Comparison of ENCODE assay signal across 19 mouse cellular contexts in the genomic region with DNA sequence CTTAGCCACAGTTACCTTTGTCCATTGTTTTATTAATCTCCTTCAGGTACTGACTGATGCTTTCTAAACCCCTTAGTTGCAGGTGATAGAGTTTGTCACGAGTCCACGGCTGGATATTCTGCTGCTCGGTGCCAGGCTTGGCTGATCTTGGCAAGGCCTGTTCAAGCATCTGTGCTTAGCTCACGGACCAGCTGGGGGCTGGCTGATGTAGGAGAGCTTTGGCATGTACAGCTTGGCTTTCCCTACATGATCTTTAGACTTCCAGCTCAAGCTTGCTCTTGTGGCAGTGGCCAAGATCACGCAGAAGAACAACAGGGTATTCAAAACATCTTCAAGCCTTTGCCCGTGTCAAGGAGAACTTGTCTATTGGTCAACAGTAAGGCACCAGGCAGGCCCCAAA. TPM values are rescaled to one million over a fixed set of nuclear protein-coding genes. Genes with fewer than 3 reads are reported as not detected.
DNase-seq lines count a peak whose midpoint lies in the region; ATAC-seq lines count a peak whose summit lies in the region.
"Had no signal": no experiment of that assay in that cellular context is flagged by ENCODE, and none has a peak within 500 bp of the region (broad histone marks: within the 10 kb centered on the region; RNA-seq: fewer than 3 reads in every experiment).

No protein-coding gene starts in this region.

- no peaks in the 10 kb centered on the region for H3K36me3 ChIP-seq in forebrain, embryonic 14.5 days (ENCODE audit: control insufficient read depth, insufficient read depth, low read length)
- no peaks in the 10 kb centered on the region for H3K36me3 ChIP-seq in forebrain, embryonic 12.5 days (replicated peaks)
- H3K36me3 ChIP-seq in neural tube, embryonic 15.5 days: no peaks in the 10 kb centered on the region
- H3K36me3 ChIP-seq: hindbrain, embryonic 10.5 days; limb, embryonic 12.5 days; midbrain, embryonic 15.5 days had no signal

- H3K9ac ChIP-seq in forebrain, embryonic 14.5 days (ENCODE audit: low read length): no peak overlapping the region
- H3K9ac ChIP-seq in forebrain, embryonic 12.5 days: no peak overlapping the region
- H3K9ac ChIP-seq in neural tube, embryonic 15.5 days (replicated peaks): no peak overlapping the region
- H3K9ac ChIP-seq: limb, embryonic 12.5 days; midbrain, embryonic 15.5 days had no signal

- DNase-seq in forebrain, embryonic 14.5 days (ENCODE audit: low spot score): peak; percentile 69
- no peak for DNase-seq in neural tube, embryonic 10.5 days (ENCODE audit: extremely low spot score, low spot score)
- peak; percentile 35 to 46 for DNase-seq in cerebellum, postnatal 25 days
- peak; percentile 69 for DNase-seq in layer of hippocampus, postnatal 14 days (ENCODE audit: low spot score in 2 of 2)
- DNase-seq in embryo, embryonic 11 days: no peak
- DNase-seq in Muller cell, postnatal 12 days (ENCODE audit: inconsistent ontology term): no peak
- DNase-seq: adrenal gland, postnatal 10 days; kidney, adult 2 months; lung, postnatal 4 days; retina, postnatal 1 day; thymus, adult 18-20 months had no signal

- H3K27ac ChIP-seq in forebrain, embryonic 14.5 days (ENCODE audit: low read depth, low read length): peak overlapping the region; percentile 21; the same call in 1 of the 2 replicates
- H3K27ac ChIP-seq in forebrain, embryonic 12.5 days: no peak overlapping the region
- 0 out of 2 replicates have a peak overlapping the region, but pooled peaks have one; percentile 4 for H3K27ac ChIP-seq in neural tube, embryonic 15.5 days (replicated peaks)
- H3K27ac ChIP-seq: hindbrain, embryonic 10.5 days; limb, embryonic 12.5 days; midbrain, embryonic 15.5 days had no signal

- WGBS in forebrain, embryonic 14.5 days: 63% methylated on average over 6 of the region's 6 CpGs
- 90% methylated on average over 6 of the region's 6 CpGs for WGBS in forebrain, embryonic 12.5 days
- 84% methylated on average over 6 of the region's 6 CpGs for WGBS in neural tube, embryonic 15.5 days

- H3K9me3 ChIP-seq in forebrain, embryonic 14.5 days (replicated peaks; ENCODE audit: control insufficient read depth, low read length): no peaks in the 10 kb centered on the region
- H3K9me3 ChIP-seq in forebrain, embryonic 12.5 days: no peaks in the 10 kb centered on the region
- no peaks in the 10 kb centered on the region for H3K9me3 ChIP-seq in neural tube, embryonic 15.5 days (replicated peaks)
- H3K9me3 ChIP-seq: hindbrain, embryonic 10.5 days; limb, embryonic 12.5 days; midbrain, embryonic 15.5 days had no signal

- ATAC-seq in forebrain, embryonic 14.5 days: peak; percentile 62; the same call in 1 of the 2 replicates
- ATAC-seq in forebrain, embryonic 12.5 days (ENCODE audit: low FRiP score): no peak
- no peak for ATAC-seq in neural tube, embryonic 15.5 days (ENCODE audit: low FRiP score)
- ATAC-seq: midbrain, embryonic 15.5 days had no signal

- no peaks in the 10 kb centered on the region for H3K27me3 ChIP-seq in forebrain, embryonic 14.5 days (replicated peaks; ENCODE audit: control insufficient read depth, insufficient read depth, low read length)
- no peaks in the 10 kb centered on the region for H3K27me3 ChIP-seq in forebrain, embryonic 12.5 days
- H3K27me3 ChIP-seq in neural tube, embryonic 15.5 days (replicated peaks): no peaks in the 10 kb centered on the region
- H3K27me3 ChIP-seq: limb, embryonic 12.5 days; midbrain, embryonic 15.5 days had no signal

- H3K4me1 ChIP-seq in forebrain, embryonic 14.5 days (ENCODE audit: control insufficient read depth, insufficient read depth, low read length): no peaks in the 10 kb centered on the region
- H3K4me1 ChIP-seq in forebrain, embryonic 12.5 days: no peaks in the 10 kb centered on the region
- no peaks in the 10 kb centered on the region for H3K4me1 ChIP-seq in neural tube, embryonic 15.5 days
- H3K4me1 ChIP-seq: hindbrain, embryonic 10.5 days; limb, embryonic 12.5 days; midbrain, embryonic 15.5 days had no signal

- no peak overlapping the region for H3K4me3 ChIP-seq in forebrain, embryonic 14.5 days (ENCODE audit: low read depth, low read length)
- no peak overlapping the region for H3K4me3 ChIP-seq in forebrain, embryonic 12.5 days (replicated peaks)
- H3K4me3 ChIP-seq in neural tube, embryonic 15.5 days (replicated peaks): no peak overlapping the region
- H3K4me3 ChIP-seq: hindbrain, embryonic 10.5 days; limb, embryonic 12.5 days; midbrain, embryonic 15.5 days had no signal

- H3K4me2 ChIP-seq in forebrain, embryonic 14.5 days (ENCODE audit: low read length): no peak overlapping the region
- no peak overlapping the region for H3K4me2 ChIP-seq in forebrain, embryonic 12.5 days
- no peak overlapping the region for H3K4me2 ChIP-seq in neural tube, embryonic 15.5 days
- H3K4me2 ChIP-seq: limb, embryonic 12.5 days; midbrain, embryonic 15.5 days had no signal

RNA-seq across cellular contexts. Expression of a gene that starts 49.9 kb away (rescaled TPM):
- 0.99 and 2.0 TPM in 2 replicates for polyA plus RNA-seq in forebrain, embryonic 14.5 days (2014; fragmentation: Nextera tagmentation; extraction: Ambion mirVana)
- polyA plus RNA-seq in forebrain, embryonic 12.5 days (2016; fragmentation: Nextera tagmentation; extraction: Ambion mirVana): 0.42 TPM in 1 of 2 replicates, not detected in the other
- 8.9 and 11.3 TPM in 2 replicates for polyA plus RNA-seq in neural tube, embryonic 15.5 days (2015; fragmentation: Nextera tagmentation; extraction: Ambion mirVana)
- total RNA-seq in layer of hippocampus, postnatal 14 days (2021): under 1 TPM; 0.29 to 0.99 TPM
- total RNA-seq: ES-E14; granulocyte monocyte progenitor cell, adult 5-6 weeks had no signal
- polyA plus RNA-seq: C2C12; hindbrain, embryonic 10.5 days; midbrain, embryonic 15.5 days had no signal

Comparison
In these comparisons a context has a peak if more than half of its experiments do, and no peak if none do; other contexts are left out.
1. DNase-seq: peak in forebrain, embryonic 14.5 days (single experiment), cerebellum, postnatal 25 days (2 of 2) and layer of hippocampus, postnatal 14 days (2 of 2); none in neural tube, embryonic 10.5 days (single experiment), embryo, embryonic 11 days (single experiment) and Muller cell, postnatal 12 days (single experiment).